Mouse (Mus musculus) lung, postnatal 14 days (tissue): Measurements from ENCODE around the gene Gp9.

Experiments
- DNase-seq: peaks from one replicate; pipeline ENCODE4 v3.0.0; 2021

Gene Gp9

GRCm38 (mm10) chr6:87777842-87778241, at the start of gene Gp9:
Gene Gp9, plus strand, starts transcription at chr6:87778072.
- no peak for DNase-seq

GRCm38 (mm10) chr6:87728102-87728501, 49.8 kb upstream of the Gp9 start:
- DNase-seq: no peak

GRCm38 (mm10) chr6:87730141-87730540, 47.7 kb upstream of the Gp9 start:
- no peak for DNase-seq

- peak; percentile 59 for DNase-seq
These were observed 47.0 kb upstream of the Gp9 start, which contains the start of gene Efcc1 for GRCm38 (mm10) chr6:87730591-87731462. Gene Efcc1, plus strand, starts transcription at chr6:87730869.

DNA sequence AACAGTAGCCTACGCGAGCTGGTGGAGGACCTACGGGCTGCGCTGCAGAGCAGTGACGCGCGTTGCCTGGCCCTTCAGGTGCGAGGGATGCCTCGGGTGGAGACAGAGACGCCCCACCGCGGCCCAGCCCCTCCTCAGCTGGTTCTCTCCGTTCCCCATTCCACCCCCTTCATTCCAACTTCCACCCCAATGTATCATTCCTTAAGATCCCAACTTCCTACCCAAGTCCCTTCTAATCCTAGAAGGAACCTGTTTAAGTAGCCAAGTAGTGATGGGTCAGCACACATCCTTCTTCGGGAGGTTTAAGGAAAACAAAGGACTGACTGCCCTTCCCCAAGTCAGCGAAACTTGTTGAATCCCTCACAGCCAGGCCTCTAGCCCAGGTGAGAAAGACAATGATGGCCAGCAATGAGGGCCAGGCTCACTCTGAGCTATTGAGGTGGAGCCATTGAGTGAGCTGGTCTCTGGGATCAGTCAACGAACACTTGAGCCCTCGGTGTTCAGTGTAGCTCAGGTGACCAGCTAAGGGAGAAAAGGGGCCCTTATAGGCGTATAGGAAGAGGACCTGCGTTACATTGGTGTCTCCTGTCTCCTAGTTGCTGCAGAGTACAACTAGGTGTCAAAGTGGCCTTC, 46.3 kb upstream of the Gp9 start:
- no peak for DNase-seq

DNA sequence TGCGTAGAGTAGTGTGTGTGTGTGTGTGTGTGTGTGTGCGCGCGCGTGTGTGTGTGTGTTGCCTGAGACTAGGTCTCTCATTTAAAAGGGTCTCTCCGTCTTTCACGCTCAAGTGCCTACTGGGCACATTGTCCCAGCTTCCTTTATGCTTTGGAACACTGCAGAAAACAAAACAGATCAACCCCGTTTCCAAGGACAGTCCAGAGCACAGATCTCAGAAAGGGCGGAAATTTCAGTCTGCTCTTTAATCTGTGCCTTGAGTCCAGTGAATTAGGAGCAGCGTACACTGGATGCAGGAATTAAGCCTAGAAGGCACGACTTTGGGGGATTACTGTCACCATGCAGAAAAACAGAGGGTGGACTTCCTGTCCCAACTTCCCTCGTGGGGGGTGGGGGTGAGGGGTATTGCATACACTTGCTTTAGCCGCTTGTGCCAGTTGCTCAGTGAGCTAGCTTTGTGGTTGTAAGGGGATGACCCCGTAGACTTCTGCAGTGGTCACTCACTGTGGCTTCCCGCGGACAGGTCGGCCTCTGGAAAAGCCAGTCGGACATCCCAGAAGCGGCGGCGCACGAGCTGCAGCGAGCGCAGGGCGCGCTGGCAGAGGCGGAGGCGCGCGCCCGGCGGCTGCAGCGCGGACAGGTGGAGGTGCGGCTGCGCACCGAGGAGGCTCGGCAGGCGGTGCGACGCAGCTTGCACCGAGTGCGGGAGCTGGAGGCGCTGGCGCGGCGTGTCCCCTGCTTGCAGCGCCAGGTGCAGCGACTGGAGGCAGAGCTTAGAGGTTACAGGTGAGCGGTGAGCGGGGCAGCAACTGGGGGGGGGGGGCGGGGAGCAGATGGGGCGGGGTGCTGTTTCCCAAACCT, 45.5 kb upstream of the Gp9 start:
- no peak for DNase-seq

DNA sequence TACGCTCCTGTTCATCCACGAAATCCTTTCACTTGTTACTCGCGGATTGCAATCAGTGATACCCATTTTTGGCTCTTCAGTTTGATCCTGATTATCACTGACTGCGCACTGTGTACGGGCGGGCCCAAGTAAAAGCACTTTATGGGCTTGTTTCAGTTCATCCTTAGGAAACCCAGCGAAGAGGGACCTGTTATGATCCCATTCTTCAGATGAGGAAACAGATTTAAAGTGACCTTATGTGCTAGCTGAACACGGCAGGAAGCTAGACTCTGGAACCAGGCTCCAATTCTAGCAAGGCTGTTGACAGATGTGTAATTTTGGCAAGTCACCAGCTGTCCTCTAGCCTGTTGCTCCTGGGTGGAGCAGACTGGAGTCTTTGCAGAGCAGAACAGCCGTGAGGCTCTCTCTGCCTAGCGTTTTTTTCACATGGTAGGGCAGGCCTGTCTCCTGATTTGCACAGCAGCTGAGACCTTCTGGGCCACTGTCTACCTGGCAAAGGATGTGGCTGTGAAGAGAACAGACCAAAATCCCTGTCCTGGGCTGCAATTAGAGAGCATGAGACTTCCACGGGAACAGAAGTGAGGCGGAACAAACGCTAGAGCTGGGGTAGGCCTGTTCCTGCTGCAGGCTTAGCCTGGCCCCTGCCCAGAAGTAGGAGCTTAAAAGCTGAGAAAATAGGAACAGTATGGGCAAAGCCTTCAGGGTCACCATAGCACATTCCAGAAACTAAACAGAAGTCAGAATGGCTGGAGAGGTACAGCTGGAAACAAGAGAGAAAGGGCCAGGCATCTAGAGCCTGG, 44.5 kb upstream of the Gp9 start:
- peak; percentile 52 for DNase-seq

GRCm38 (mm10) chr6:87734136-87734535, 43.7 kb upstream of the Gp9 start:
- DNase-seq: peak; percentile 40

GRCm38 (mm10) chr6:87736923-87737322, 40.9 kb upstream of the Gp9 start:
- DNase-seq: no peak

GRCm38 (mm10) chr6:87737921-87738626, 39.8 kb upstream of the Gp9 start:
- no peak for DNase-seq

GRCm38 (mm10) chr6:87739898-87740297, 38.0 kb upstream of the Gp9 start:
- no peak for DNase-seq

DNA sequence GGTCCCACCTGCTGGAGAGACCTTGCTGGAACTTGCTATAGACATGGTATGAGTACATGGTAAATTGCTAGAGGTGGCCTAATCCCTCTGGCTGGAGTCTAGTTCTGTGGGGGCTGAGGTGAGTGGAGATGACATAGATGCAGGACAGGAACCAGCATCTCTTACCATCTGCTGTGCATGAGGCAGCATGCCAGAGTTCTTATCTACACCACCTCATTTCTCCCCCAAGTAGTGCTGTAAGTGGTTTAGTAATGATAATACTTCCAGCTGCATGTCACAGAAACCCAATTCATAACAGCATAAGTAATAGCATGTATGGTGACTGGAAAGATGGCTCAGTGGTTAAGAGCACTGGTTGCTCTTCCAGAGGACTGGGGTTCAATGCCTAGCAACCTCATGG, 37.4 kb upstream of the Gp9 start:
- DNase-seq: no peak

GRCm38 (mm10) chr6:87741978-87742377, 35.9 kb upstream of the Gp9 start:
- DNase-seq: no peak

DNA sequence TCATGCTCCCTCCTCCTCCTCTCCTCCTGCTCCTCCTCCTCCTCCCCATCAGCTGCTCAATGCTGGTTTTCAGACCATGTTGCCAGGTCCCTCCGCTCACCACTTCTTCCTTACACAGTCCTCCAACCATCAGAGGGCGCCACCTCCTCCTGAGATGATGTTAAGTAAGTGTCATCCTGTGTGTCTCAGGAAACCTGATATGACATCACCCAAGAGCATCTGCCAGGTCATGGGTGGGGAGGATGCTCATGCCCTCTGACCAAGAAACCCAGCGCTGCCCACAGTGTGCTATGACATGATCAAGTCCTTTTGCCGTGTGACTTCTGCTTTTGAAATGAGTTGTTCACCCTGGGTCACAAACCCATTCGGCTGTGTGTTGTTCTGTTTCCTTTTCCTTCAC, 35.1 kb upstream of the Gp9 start:
- DNase-seq: peak; percentile 31

GRCm38 (mm10) chr6:87743281-87743680, 34.6 kb upstream of the Gp9 start:
- DNase-seq: no peak

DNA sequence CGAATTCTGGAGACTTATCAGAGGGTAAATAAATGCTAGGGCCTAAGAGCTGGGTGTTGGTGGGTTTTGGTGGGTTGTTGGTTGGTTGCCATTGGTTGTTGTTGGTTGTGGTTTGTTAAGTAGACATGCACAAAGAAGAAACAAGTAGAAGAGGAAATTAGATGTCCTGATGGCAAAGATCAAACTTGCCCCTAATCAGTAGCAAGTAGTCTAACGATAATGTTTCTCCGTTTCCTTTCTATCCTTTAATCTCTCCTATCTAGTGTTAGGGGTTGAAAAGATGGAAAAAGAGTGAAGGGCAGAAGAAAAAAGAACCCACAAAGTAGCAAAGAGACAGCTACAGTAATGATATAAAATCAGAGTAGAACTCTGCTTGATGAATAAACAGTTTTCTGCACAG, 33.2 kb upstream of the Gp9 start:
- DNase-seq: no peak

- DNase-seq: peak; percentile 29
These were observed 32.6 kb upstream of the Gp9 start for GRCm38 (mm10) chr6:87745301-87745700.

DNA sequence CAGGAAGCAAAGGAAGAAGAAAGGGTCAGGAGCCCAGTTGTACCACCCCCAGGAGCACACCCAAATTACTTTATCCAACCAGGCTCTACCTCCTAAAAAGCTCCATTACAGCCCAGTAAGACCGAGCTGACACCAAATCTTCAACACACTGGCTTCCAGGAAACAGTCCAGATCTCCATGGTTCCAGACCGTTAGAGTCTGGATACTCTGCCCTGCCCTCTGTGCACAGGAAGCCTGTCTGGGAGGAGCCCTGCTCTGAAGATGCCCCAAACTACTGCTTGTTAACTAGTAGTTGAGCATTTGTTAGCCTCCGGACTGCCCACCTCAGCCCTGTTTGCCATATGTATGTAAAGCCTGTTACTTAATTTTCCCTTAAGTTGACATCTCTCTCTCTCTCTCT, 31.8 kb upstream of the Gp9 start:
- DNase-seq: peak; percentile 24

DNA sequence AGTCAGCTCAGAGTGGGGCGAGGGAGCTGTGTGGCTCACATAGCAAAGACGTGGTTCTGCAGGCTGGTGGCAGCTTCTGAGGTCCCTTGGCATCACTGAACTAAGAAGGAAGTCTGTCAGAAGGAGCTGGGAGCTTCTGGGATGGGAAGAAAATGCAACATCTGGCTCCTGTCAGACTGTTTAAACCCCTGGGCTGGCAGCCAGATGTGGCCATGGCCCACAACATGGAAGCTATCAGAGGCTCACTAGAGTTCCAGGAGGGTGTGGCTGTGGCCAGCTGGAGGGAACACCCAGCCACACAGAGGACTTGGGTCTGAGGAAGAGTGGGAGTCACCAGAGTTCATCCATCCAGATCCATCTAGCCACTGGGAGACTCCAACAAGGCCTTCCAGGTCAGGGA, 31.0 kb upstream of the Gp9 start:
- peak; percentile 56 for DNase-seq

DNA sequence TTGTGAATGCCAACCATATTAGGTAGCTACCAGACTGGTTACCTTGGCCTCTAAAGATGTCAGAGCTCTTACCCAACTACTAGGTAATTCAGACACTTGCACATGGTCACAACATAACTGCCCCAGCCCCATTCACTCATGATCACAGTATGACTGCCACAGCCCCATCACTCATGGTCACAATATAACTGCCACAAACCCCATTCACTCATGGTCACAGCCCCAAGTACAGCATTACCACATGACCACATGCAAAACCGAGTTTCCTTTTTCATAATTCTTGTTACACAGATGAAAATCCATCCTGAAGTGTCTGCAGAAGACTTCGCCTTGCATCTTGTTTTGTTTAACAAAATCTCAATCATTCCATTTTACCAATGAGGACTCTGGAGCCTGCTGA, 29.8 kb upstream of the Gp9 start:
- no peak for DNase-seq

- DNase-seq: no peak
These were observed 29.3 kb upstream of the Gp9 start for GRCm38 (mm10) chr6:87748531-87748930.
